Mouse (Mus musculus) bone marrow macrophage, adult 2 months (primary cell): ENCODE results near the gene Anxa4. TPM values are rescaled to one million over a fixed set of nuclear protein-coding genes. Genes with fewer than 3 reads are reported as not detected.

ENCODE experiments used
- H3K27ac ChIP-seq: 2 replicates; pipeline ENCODE4 v1.5.1; 2012; ENCODE audit warnings: low read depth, low read length; ENCODE audit not compliant: insufficient read depth
- H3K4me1 ChIP-seq: 2 replicates; pipeline ENCODE4 v1.6.1; 2012; ENCODE audit warnings: low read length; ENCODE audit not compliant: control insufficient read depth, insufficient read depth
- H3K4me3 ChIP-seq: 2 replicates; pipeline ENCODE4 v1.5.1; 2012; ENCODE audit warnings: mild to moderate bottlenecking, low read length, moderate library complexity; ENCODE audit not compliant: insufficient read depth
- CTCF ChIP-seq: IDR thresholded peaks from 2 replicates; pipeline ENCODE4 v1.5.1; 2012; ENCODE audit warnings: low read depth, mild to moderate bottlenecking, low read length, moderate library complexity
- POLR2A ChIP-seq: IDR thresholded peaks from 2 replicates; pipeline ENCODE4 v1.6.1; 2012; ENCODE audit warnings: mild to moderate bottlenecking, low read depth, low read length, borderline replicate concordance
- polyA plus RNA-seq: library from polyadenylated mRNA; stranded (reverse); fragments of >200 nt; gene quantifications from 2 replicates; pipeline ENCODE4 v1.2.4, GENCODE M21; 2012; ENCODE audit not compliant: missing spikeins, insufficient read depth, insufficient read length

The Anxa4 gene
- polyA plus RNA-seq, 1 experiment = 305 TPM

- no peak overlapping the region for H3K27ac ChIP-seq
Observed at GRCm38 (mm10) chr6:86804646-86805045, 11.3 kb upstream of the Anxa4 start.

GRCm38 (mm10) chr6:86801431-86801830 is 8.0 kb upstream of the Anxa4 start:
- TF ChIP-seq CTCF (no peak), POLR2A (no peak)
- H3K4me3 ChIP-seq = no peak overlapping the region
- no peak overlapping the region for H3K27ac ChIP-seq
- H3K4me1 ChIP-seq = no peaks in the 10 kb centered on the region

More at GRCm38 (mm10) chr6:86804646-86805045, 11.3 kb upstream of the Anxa4 start:
- H3K4me1 ChIP-seq = no peaks in the 10 kb centered on the region
- H3K4me3 ChIP-seq = no peak overlapping the region
- TF ChIP-seq CTCF (no peak), POLR2A (no peak)

GRCm38 (mm10) chr6:86800467-86800866 is 7.1 kb upstream of the Anxa4 start:
- no peak overlapping the region for H3K27ac ChIP-seq
- TF ChIP-seq POLR2A (no peak), CTCF (no peak)
- no peak overlapping the region for H3K4me3 ChIP-seq
- no peaks in the 10 kb centered on the region for H3K4me1 ChIP-seq

GRCm38 (mm10) chr6:86797455-86797854 is 4.1 kb upstream of the Anxa4 start:
- Histone ChIP-seq H3K4me1 (peaks cover 8% of the 10 kb centered on the region), H3K4me3 (no peak overlapping the region), H3K27ac (no peak overlapping the region)
- TF ChIP-seq POLR2A (no peak), CTCF (no peak)

GRCm38 (mm10) chr6:86793957-86794356 is 573 bp upstream of the Anxa4 start:
- Histone ChIP-seq H3K4me3 (peak overlapping the region; percentile 90; the same call in 1 of the 2 replicates), H3K27ac (no peak overlapping the region), H3K4me1 (peaks cover 34% of the 10 kb centered on the region)
- TF ChIP-seq POLR2A (no peak), CTCF (no peak)

GRCm38 (mm10) chr6:86790351-86790943 is 2.9 kb downstream of the Anxa4 start:
- Histone ChIP-seq H3K4me1 (peaks cover 51% of the 10 kb centered on the region), H3K27ac (no peak overlapping the region), H3K4me3 (no peak overlapping the region)
- TF ChIP-seq POLR2A = no peak

- no peak overlapping the region for H3K27ac ChIP-seq
- H3K4me3 ChIP-seq = no peak overlapping the region
- H3K4me1 ChIP-seq = peaks cover 51% of the 10 kb centered on the region
- TF ChIP-seq CTCF = no peak
- no peak for TF ChIP-seq POLR2A
Observed at GRCm38 (mm10) chr6:86788242-86788641, 5.1 kb downstream of the Anxa4 start.

- H3K27ac ChIP-seq = no peak overlapping the region
- H3K4me3 ChIP-seq = no peak overlapping the region
- peaks cover 55% of the 10 kb centered on the region for H3K4me1 ChIP-seq
- TF ChIP-seq POLR2A (no peak), CTCF (no peak)
Observed at GRCm38 (mm10) chr6:86786545-86786944, 6.8 kb downstream of the Anxa4 start.

GRCm38 (mm10) chr6:86784739-86785138 is 8.6 kb downstream of the Anxa4 start:
- TF ChIP-seq POLR2A (no peak), CTCF (no peak)
- Histone ChIP-seq H3K4me3 (no peak overlapping the region), H3K27ac (no peak overlapping the region), H3K4me1 (peaks cover 49% of the 10 kb centered on the region)

GRCm38 (mm10) chr6:86782342-86782741 is 11.0 kb downstream of the Anxa4 start:
- no peak for TF ChIP-seq CTCF
- Histone ChIP-seq H3K27ac (no peak overlapping the region), H3K4me1 (peaks cover 59% of the 10 kb centered on the region), H3K4me3 (no peak overlapping the region)

- Histone ChIP-seq H3K27ac (peak overlapping the region; percentile 43), H3K4me1 (peaks cover 62% of the 10 kb centered on the region), H3K4me3 (no peak overlapping the region)
- TF ChIP-seq POLR2A (no peak), CTCF (no peak)
Observed at GRCm38 (mm10) chr6:86781361-86781957, 11.9 kb downstream of the Anxa4 start.
